Mouse (Mus musculus) B cell, adult 2 months (primary cell): ENCODE results near the gene Olfr1393.
"Not testable (repeated sequence)": the region's sequence is repeated elsewhere in the genome, so short reads cannot be mapped to it uniquely, and the experiment has no call there.

ENCODE experiments used
- DNase-seq, 2 experiments: peaks; one replicate each; pipeline ENCODE4 v3.0.0; 2022

The Olfr1393 gene

DNA sequence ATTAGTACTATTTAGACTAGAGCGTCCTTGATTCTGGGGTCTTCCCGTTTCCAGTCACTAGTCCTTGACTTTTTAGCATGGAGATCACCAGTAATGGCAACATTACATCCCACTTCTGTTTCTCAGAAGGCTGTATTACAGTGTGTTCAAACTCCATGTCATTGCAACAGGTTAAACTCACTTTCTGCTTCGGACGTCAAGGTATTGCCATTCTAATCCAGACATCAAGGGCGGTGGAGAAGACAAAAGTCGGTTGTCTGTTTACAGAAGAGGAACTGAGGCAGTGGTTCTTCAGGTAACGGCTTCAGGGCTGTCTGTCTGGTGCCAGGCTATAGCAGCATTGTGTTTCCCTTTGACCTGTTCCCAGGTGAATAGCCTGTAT, 26.7 kb upstream of the Olfr1393 start:
- DNase-seq = no peak

GRCm38 (mm10) chr11:49252048-49252447, 26.1 kb upstream of the Olfr1393 start:
- no peak for DNase-seq

GRCm38 (mm10) chr11:49253035-49253434, 25.1 kb upstream of the Olfr1393 start:
- DNase-seq = no peak

DNA sequence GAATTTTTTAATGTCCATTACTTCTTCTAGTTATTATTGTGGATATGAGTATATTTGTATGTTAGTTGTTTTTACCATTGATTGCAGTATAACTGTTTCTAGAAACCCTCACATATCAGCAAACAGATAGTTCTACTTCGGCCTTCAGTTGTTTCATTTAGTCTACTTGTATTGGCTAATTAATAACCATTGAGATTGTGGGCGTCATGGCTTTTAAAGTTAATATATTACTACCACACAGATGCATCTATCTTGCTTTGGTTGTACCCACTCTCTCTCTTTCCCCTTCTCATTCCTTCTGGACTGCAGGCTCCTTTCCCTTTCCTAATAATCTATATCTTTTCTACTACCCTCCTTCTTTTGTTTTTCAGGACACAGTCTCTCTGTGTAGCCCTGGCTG, 18.8 kb upstream of the Olfr1393 start:
- DNase-seq = no peak

- DNase-seq = no peak
These were observed 18.3 kb upstream of the Olfr1393 start for GRCm38 (mm10) chr11:49259829-49260228.

- no peak for DNase-seq
These were observed 17.3 kb upstream of the Olfr1393 start for GRCm38 (mm10) chr11:49260598-49261312.

GRCm38 (mm10) chr11:49261313-49261855, 16.7 kb upstream of the Olfr1393 start:
- no peak for DNase-seq

DNA sequence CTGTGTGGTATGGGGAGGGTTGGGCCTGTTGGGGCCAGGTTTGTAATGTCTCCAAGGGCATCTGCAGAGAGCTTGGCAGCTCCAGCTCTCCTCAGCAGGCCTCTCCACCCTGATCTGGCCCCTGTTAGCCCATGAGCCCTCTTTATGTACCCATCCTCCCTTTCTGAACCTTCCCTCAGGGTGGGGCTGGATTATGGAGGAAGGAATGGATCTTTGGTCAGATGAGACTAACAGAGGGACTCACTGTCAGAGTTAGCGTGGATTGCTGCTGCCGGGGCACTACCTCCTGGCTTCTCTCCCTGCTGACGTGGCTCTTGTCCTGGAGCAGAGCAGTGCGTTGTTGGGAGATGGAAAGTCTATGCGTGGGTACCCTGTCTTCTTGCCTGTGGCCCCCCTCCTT, 15.8 kb upstream of the Olfr1393 start:
- DNase-seq = no peak

DNA sequence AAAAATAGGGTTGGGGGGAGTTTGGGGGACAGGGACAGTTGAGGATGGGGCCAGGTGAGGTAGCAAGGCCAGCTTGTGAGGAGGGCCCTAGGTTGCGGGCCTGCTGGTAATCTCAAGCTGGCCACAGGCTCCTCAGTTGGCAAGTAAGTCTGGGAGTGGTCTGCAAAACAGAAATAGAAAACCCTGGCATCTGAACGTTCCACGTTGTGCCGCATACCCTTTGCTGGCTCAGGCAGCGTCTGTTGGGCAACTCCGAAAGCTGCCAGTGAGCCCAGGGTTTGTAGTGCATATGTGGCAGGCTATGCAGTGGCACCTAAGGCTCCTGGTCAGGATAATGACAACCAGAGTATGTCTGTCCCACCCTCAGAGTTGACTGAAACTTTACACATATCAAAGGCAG, 15.0 kb upstream of the Olfr1393 start:
- no peak for DNase-seq

DNA sequence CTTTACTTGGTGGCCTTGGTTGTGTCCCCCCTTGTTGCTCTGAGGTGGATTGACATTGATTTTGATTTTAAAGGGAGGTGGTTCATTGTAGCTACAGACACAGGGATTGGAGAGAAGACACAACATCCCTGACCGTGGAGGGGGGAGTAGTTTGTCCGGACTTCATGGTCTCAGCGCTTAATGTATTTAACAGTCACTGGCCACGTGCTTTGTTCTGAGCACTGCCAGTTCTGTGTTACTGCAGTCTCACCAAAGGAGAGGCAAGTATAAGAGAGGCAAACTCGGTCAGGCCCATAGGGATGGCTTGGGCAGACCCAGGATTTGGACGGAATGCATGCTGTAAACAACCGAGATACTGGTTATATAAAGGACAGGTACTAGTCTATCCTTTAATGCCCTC, 14.0 kb upstream of the Olfr1393 start:
- no peak for DNase-seq

DNA sequence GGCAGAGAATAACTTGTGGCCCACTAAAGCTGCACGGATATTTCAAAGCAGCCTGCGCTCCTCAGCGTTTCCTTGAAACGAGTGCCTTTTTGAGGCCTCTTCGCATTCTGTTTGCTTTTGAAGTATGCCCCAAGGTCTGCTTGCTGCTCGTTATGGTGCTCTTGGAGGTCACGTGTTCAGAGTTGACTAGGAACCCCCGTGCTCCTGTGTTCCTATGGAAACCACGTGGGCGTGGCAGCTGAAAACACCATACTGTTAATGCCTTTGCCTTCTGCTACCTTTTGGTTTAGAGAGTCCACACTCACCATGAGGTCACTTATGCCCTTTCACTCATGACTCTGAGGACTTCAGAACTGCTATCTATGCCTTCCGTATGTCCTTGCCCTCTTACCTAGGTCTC, 13.5 kb upstream of the Olfr1393 start:
- no peak for DNase-seq

GRCm38 (mm10) chr11:49265101-49265500, 13.0 kb upstream of the Olfr1393 start:
- no peak for DNase-seq

GRCm38 (mm10) chr11:49266671-49267070, 11.4 kb upstream of the Olfr1393 start:
- DNase-seq = no peak

DNA sequence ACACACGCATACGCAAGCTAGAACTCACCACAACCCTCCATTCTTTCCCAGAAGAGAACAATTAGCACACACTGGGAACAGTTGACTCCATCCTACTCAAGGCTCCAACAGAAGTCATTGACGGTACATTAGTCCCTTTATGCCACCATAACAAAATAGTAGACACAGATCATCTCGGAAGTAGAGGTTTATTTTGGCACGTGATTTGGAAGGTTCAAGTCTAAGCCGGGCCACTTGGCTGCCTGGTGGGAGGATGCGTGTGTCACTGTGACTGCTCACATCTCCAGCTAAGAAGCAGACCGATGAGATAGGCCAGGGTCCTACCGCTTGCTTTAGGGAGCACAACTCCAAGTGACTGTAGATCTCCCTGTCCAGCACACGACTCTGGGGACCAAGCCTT, 10.8 kb upstream of the Olfr1393 start:
- DNase-seq = no peak

DNA sequence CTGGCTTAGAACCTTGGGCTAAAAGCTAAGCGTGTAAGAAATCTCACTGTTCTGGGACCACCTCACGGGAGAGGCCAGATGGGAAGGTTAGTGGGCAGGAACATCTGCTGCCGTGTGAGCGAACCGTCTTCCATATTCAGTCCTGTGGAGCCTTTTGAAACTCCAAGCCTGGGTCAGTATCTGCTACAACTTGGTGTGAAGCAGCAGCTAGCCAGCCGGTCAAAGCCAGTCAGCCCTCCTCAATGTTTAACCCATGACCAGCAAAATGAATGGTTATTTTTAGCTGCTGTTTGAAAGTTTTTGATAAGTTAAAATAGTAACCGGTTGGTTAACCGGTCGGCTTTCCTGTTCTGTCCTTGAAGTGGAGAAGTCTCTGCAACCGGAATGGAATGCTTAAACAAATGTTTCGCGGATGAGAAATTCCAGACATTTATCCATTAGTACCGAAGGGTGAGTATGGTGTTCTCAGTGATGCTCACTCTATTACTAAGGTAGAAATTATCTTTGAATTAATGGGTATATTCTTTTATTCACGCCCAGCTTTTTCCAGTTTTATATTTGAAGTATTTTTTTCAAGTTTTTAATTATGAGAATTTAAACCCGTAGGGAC, 10.0 kb upstream of the Olfr1393 start:
- no peak for DNase-seq

DNA sequence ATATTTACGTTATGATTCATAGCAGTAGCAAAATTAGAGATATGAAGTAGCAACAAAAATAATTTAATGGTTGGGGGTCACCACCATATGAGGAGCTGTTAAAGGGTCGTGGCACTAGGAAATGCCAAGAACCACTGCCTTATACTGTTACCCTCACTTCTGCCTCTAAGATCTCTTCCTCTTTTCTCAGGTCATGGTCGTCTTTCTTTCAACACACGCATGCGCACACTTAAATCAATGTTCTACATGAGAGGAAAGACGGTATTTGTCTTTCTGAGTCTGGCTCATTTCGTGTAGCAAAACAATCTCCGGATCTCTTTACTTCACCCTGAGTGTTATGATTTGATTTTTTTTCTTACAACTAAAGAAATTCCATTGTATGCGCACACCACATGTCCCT, 8.3 kb upstream of the Olfr1393 start:
- peak; percentile 40 to 50 for DNase-seq

GRCm38 (mm10) chr11:49270368-49270767, 7.7 kb upstream of the Olfr1393 start:
- no peak for DNase-seq

GRCm38 (mm10) chr11:49271334-49271733, 6.8 kb upstream of the Olfr1393 start:
- peak; percentile 69 to 74 for DNase-seq

GRCm38 (mm10) chr11:49273834-49274519, 4.1 kb upstream of the Olfr1393 start:
- DNase-seq = no peak

- DNase-seq = not testable (repeated sequence)
These were observed 6.9 kb downstream of the Olfr1393 start, which contains the start of gene Olfr1392 for GRCm38 (mm10) chr11:49284982-49285381. Gene Olfr1392 (plus strand): TSS chr11:49285282.

GRCm38 (mm10) chr11:49287251-49287650, 9.1 kb downstream of the Olfr1393 start:
- DNase-seq = no peak

- DNase-seq = no peak
These were observed 14.7 kb downstream of the Olfr1393 start for GRCm38 (mm10) chr11:49292777-49293176.

DNA sequence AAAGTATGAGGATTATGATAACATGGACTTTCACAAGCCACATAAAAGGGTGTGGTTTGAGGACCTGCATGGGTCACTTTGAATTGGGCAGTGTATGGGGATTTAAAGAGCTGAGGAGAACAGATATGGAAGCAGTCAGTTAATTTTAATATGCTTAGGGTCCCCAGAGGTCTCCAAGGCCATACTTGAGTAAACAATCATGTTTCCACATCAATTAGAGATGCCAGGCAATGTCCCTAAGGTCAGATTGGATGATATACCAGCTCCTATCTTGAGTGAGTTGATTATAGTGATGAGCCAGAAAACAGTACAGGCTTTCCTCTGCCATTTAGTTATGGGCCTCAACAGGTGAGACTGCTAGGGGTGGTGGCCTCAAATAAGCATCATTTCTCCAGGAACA, 26.3 kb downstream of the Olfr1393 start, which contains the start of gene Olfr10:
Olfr10 (plus strand) TSS at position 301 of the 400 bp plus-strand sequence.
- no peak for DNase-seq

DNA sequence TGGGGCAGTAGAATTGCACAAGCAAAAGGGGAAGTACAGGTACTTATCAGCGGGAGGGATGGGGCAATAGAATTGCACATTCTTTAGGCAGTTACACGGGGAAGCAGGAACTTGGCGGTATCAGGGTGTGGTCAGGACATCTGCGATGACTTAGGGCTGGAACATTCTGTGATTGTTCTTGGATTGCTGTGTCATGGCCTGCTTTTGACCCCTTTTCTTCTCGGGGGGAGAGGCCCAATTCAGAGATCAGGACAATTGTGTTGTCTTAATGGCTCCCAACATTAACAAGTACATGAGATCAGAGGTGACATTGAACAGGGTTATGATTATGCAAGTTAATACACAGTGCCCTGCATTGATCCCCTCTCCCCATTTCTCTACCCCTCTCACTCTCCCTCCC, 30.4 kb downstream of the Olfr1393 start:
- not testable (repeated sequence) for DNase-seq
